Mouse (Mus musculus) liver, embryonic 14.5 days (tissue): ENCODE measurements at regions not wholly inside any gene's neighbourhood (a gene's known extent, or its start where the extent isn't known, plus 50 kb on each side); places are given as distances from the start of the nearest gene placed in this dataset.

Source experiments
- CTCF ChIP-seq: IDR thresholded peaks from 2 replicates; pipeline ENCODE4 v1.5.1; 2016; ENCODE audit warnings: antibody characterized with exemption, low read depth, control low read depth
- EP300 ChIP-seq: IDR thresholded peaks from 2 replicates; pipeline ENCODE4 v1.6.1; 2016; ENCODE audit warnings: antibody characterized with exemption, low read depth

DNA sequence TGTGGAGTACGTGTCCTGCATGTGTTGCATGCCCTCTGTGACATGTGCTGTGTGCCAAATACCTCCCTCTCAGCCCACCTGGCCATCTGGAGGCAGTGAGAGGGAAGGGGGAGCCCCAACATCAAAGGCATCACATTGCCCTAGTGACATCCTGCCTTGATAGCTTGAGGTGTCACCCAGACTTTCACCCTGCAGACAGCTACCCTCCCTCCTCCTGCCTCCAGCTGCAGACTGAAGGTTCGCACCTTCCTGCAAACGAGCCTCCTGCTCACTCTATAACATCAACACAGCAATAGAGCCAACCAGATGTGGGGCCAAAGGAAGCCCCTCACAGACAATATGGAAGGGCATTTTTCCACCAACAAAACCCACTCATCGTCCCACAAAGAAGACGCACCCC lies 121.3 kb downstream of the Psmg1 start:
- TF ChIP-seq CTCF: no peak
- TF ChIP-seq EP300: no peak
